Mouse (Mus musculus) kidney, embryonic 14.5 days (tissue): ENCODE results near the gene Agrn. TPM values are rescaled to one million over a fixed set of nuclear protein-coding genes. Genes with fewer than 3 reads are reported as not detected.
"Not testable (repeated sequence)": the region's sequence is repeated elsewhere in the genome, so short reads cannot be mapped to it uniquely, and the experiment has no call there.

Source experiments
- ATAC-seq: fragments of 200-750 bp; cut with Nextera tagmentation; 2 replicates; pipeline ENCODE4 v1.8.0; 2017; ENCODE audit warnings: moderate number of reproducible peaks, mild to moderate bottlenecking, moderate TSS enrichment, moderate library complexity; ENCODE audit not compliant: low FRiP score, low TSS enrichment
- H3K27ac ChIP-seq: fragments of 300-500 bp; sonication (generic); 2 replicates; pipeline ENCODE4 v1.5.1; 2014; ENCODE audit warnings: low read depth, mild to moderate bottlenecking, low read length, moderate library complexity, mixed read lengths
- H3K27me3 ChIP-seq: fragments of 300-500 bp; sonication (generic); 2 replicates; pipeline ENCODE4 v1.6.1; 2014; ENCODE audit warnings: mild to moderate bottlenecking, low read length; ENCODE audit not compliant: control insufficient read depth, insufficient read depth
- H3K36me3 ChIP-seq: fragments of 300-500 bp; sonication (generic); 2 replicates; pipeline ENCODE4 v1.6.1; 2014; ENCODE audit warnings: low read length, mixed read lengths; ENCODE audit not compliant: control insufficient read depth, insufficient read depth
- H3K4me1 ChIP-seq: fragments of 300-500 bp; sonication (generic); 2 replicates; pipeline ENCODE4 v1.6.1; 2014; ENCODE audit warnings: low read length, mixed read lengths; ENCODE audit not compliant: control insufficient read depth, insufficient read depth
- H3K4me2 ChIP-seq: fragments of 300-500 bp; sonication (generic); replicated peaks from 2 replicates; pipeline ENCODE4 v1.6.1; 2014; ENCODE audit warnings: low read depth, mild to moderate bottlenecking, low read length
- H3K4me3 ChIP-seq: fragments of 300-500 bp; sonication (generic); 2 replicates; pipeline ENCODE4 v1.5.1; 2014; ENCODE audit warnings: mild to moderate bottlenecking, low read length
- H3K9ac ChIP-seq: fragments of 300-500 bp; sonication (generic); 2 replicates; pipeline ENCODE4 v1.6.1; 2014; ENCODE audit warnings: low read depth, mild to moderate bottlenecking, low read length, moderate library complexity
- H3K9me3 ChIP-seq: fragments of 300-500 bp; sonication (generic); 2 replicates; pipeline ENCODE4 v1.6.1; 2016; ENCODE audit warnings: low read length; ENCODE audit not compliant: control insufficient read depth
- WGBS: fragments of 180-500 bp; shearing (Covaris S2); extraction: QIAGEN DNeasy Blood & Tissue Kit; methylation state at CpG from one replicate; pipeline ENCODE4 v1.1.7; 2014; 5-methylcytosine and 5-hydroxymethylcytosine counted together
- polyA plus RNA-seq: library from polyadenylated mRNA; unstranded; fragments of >200 nt; fragmentation: Nextera tagmentation; extraction: Ambion mirVana; gene quantifications from 2 replicates; pipeline ENCODE4 v1.2.1, GENCODE M21; 2014

Gene Agrn
- polyA plus RNA-seq, 1 experiment from 2014 or later, result 83.9 TPM

DNA sequence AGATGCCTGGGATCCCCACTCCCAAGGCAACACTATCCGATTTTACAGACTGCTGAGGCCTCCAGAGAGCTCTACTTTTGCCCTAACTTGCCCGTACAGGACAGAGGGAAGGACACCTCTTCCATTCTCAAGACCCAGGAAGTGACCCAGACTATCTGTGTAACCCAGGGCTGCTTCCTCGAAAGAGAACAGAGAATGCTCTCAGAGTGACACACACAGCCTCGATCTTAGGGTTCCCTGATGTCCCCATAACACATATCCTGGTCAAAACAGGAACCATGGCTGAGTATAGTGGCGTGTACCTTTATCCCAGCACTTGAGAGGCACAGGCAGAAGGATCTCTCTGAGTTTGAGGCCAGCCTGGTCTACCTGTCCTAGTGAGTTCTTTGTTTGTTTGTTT, 13.5 kb downstream of the Agrn start:
- no peak overlapping the region for H3K9ac ChIP-seq
- peaks cover 44% of the 10 kb centered on the region for H3K36me3 ChIP-seq
- no peaks in the 10 kb centered on the region for H3K27me3 ChIP-seq
- no peak overlapping the region for H3K4me2 ChIP-seq
- peaks cover 30% of the 10 kb centered on the region for H3K4me1 ChIP-seq
- no peak overlapping the region for H3K4me3 ChIP-seq
- no peaks in the 10 kb centered on the region for H3K9me3 ChIP-seq
- H3K27ac ChIP-seq, result no peak overlapping the region
- no peak for ATAC-seq
- WGBS, result 84% methylated on average over 5 of the region's 5 CpGs

GRCm38 (mm10) chr4:156177630-156178029, 19.7 kb downstream of the Agrn start:
- WGBS, result 95% methylated on average over 9 of the region's 9 CpGs
- Histone ChIP-seq H3K27ac (no peak overlapping the region), H3K4me3 (no peak overlapping the region), H3K4me2 (no peak overlapping the region), H3K9me3 (no peaks in the 10 kb centered on the region), H3K4me1 (no peaks in the 10 kb centered on the region), H3K9ac (no peak overlapping the region), H3K27me3 (no peaks in the 10 kb centered on the region), H3K36me3 (peaks cover 83% of the 10 kb centered on the region)
- no peak for ATAC-seq

DNA sequence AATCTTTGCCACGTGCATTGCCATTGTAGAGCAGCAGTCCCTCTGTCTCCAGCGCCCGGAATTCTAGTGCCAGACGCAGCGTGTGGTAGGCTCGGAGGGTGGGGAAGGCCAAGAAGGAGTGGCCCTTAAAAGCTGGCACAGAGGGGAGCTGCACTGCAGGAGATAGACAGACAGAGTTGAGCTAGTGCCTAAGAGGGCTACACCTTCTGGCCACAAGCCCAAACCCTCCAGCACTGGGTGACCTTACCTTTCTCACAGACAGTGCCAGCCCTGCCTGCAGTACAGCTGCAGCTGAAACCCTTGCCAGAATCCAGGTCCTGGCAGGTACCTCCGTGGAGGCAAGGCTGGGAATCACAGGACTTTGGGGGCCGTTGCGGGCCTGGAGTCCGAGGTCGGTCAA, 25.5 kb downstream of the Agrn start:
- no peak overlapping the region for H3K4me2 ChIP-seq
- peaks cover 98% of the 10 kb centered on the region for H3K36me3 ChIP-seq
- ATAC-seq, result no peak
- H3K4me3 ChIP-seq, result no peak overlapping the region
- H3K27ac ChIP-seq, result no peak overlapping the region
- no peak overlapping the region for H3K9ac ChIP-seq
- WGBS, result 95% methylated on average over 11 of the region's 11 CpGs
- H3K9me3 ChIP-seq, result no peaks in the 10 kb centered on the region
- H3K27me3 ChIP-seq, result no peaks in the 10 kb centered on the region
- H3K4me1 ChIP-seq, result no peaks in the 10 kb centered on the region

GRCm38 (mm10) chr4:156169129-156169528, 28.2 kb downstream of the Agrn start:
- H3K9me3 ChIP-seq, result no peaks in the 10 kb centered on the region
- H3K9ac ChIP-seq, result no peak overlapping the region
- ATAC-seq, result no peak
- H3K4me1 ChIP-seq, result no peaks in the 10 kb centered on the region
- WGBS, result 95% methylated on average over 10 of the region's 10 CpGs
- no peak overlapping the region for H3K27ac ChIP-seq
- no peak overlapping the region for H3K4me3 ChIP-seq
- no peak overlapping the region for H3K4me2 ChIP-seq
- H3K36me3 ChIP-seq, result peaks cover 96% of the 10 kb centered on the region
- no peaks in the 10 kb centered on the region for H3K27me3 ChIP-seq

- Histone ChIP-seq H3K36me3 (peaks cover 96% of the 10 kb centered on the region), H3K27ac (no peak overlapping the region), H3K9me3 (no peaks in the 10 kb centered on the region), H3K4me2 (no peak overlapping the region), H3K9ac (no peak overlapping the region), H3K27me3 (no peaks in the 10 kb centered on the region), H3K4me3 (no peak overlapping the region), H3K4me1 (no peaks in the 10 kb centered on the region)
- over 99% methylated on average over 8 of the region's 8 CpGs for WGBS
- no peak for ATAC-seq
These were observed 28.7 kb downstream of the Agrn start for GRCm38 (mm10) chr4:156168611-156169010.

GRCm38 (mm10) chr4:156166477-156166876, 30.8 kb downstream of the Agrn start:
- Histone ChIP-seq H3K27ac (no peak overlapping the region), H3K9me3 (peaks cover 11% of the 10 kb centered on the region), H3K27me3 (no peaks in the 10 kb centered on the region), H3K4me1 (no peaks in the 10 kb centered on the region), H3K9ac (no peak overlapping the region), H3K4me3 (no peak overlapping the region), H3K4me2 (no peak overlapping the region), H3K36me3 (peaks cover 78% of the 10 kb centered on the region)
- ATAC-seq, result no peak
- 92% methylated on average over 9 of the region's 9 CpGs for WGBS

GRCm38 (mm10) chr4:156154771-156155170, 42.5 kb downstream of the Agrn start:
- ATAC-seq, result no peak
- no peaks in the 10 kb centered on the region for H3K27me3 ChIP-seq
- no peak overlapping the region for H3K4me3 ChIP-seq
- 93% methylated on average over 3 of the region's 3 CpGs for WGBS
- H3K36me3 ChIP-seq, result no peaks in the 10 kb centered on the region
- H3K27ac ChIP-seq, result no peak overlapping the region
- no peaks in the 10 kb centered on the region for H3K4me1 ChIP-seq
- no peak overlapping the region for H3K9ac ChIP-seq
- no peak overlapping the region for H3K4me2 ChIP-seq
- H3K9me3 ChIP-seq, result peaks cover 5% of the 10 kb centered on the region; the same call in 1 of the 2 replicates

- WGBS, result 90% methylated on average over 10 of the region's 10 CpGs
- not testable (repeated sequence) for H3K9ac ChIP-seq, H3K27me3 ChIP-seq
These were observed 46.4 kb downstream of the Agrn start for GRCm38 (mm10) chr4:156150887-156151286.

GRCm38 (mm10) chr4:156136285-156137100, 60.8 kb downstream of the Agrn start:
- H3K4me3 ChIP-seq, result no peak overlapping the region
- ATAC-seq, result no peak
- H3K27ac ChIP-seq, result no peak overlapping the region
- no peaks in the 10 kb centered on the region for H3K36me3 ChIP-seq
- no peaks in the 10 kb centered on the region for H3K27me3 ChIP-seq
- H3K9ac ChIP-seq, result no peak overlapping the region
- WGBS, result 86% methylated on average over 30 of the region's 30 CpGs
- H3K4me1 ChIP-seq, result no peaks in the 10 kb centered on the region
- H3K4me2 ChIP-seq, result no peak overlapping the region
- H3K9me3 ChIP-seq, result peaks cover 5% of the 10 kb centered on the region

More at GRCm38 (mm10) chr4:156150887-156151286, 46.4 kb downstream of the Agrn start:
- H3K4me3 ChIP-seq, H3K27ac ChIP-seq, H3K4me1 ChIP-seq, H3K4me2 ChIP-seq, H3K9me3 ChIP-seq, H3K36me3 ChIP-seq, ATAC-seq: not testable (repeated sequence)
